Mouse (Mus musculus): ENCODE measurements around the gene Abca7.
"Not testable (repeated sequence)": the region's sequence is repeated elsewhere in the genome, so short reads cannot be mapped to it uniquely, and the experiment has no call there.

The Abca7 gene

GRCm38 (mm10) chr10:80045766-80046165 is 49.5 kb downstream of the Abca7 start:
- no peak for DNase-seq (ENCODE audit: low spot score in 2 of 2)

GRCm38 (mm10) chr10:80047041-80047565 is 50.8 kb downstream of the Abca7 start, which contains the start of gene Gpx4:
Gene Gpx4 (plus strand): TSS chr10:80047166.
- no peak for DNase-seq (ENCODE audit: low spot score in 2 of 2)

GRCm38 (mm10) chr10:80048396-80048795 is 52.1 kb downstream of the Abca7 start:
- DNase-seq (ENCODE audit: low spot score in 2 of 2) = no peak

GRCm38 (mm10) chr10:80048834-80049233 is 52.5 kb downstream of the Abca7 start:
- DNase-seq (ENCODE audit: low spot score in 2 of 2) = no peak

GRCm38 (mm10) chr10:80050244-80050643 is 54.0 kb downstream of the Abca7 start:
- no peak for DNase-seq (ENCODE audit: low spot score in 2 of 2)

- DNase-seq (ENCODE audit: low spot score in 2 of 2) = no peak
Observed at GRCm38 (mm10) chr10:80050885-80051617, 54.8 kb downstream of the Abca7 start.

GRCm38 (mm10) chr10:80051618-80052373 is 55.5 kb downstream of the Abca7 start:
- DNase-seq (ENCODE audit: low spot score in 2 of 2) = no peak

GRCm38 (mm10) chr10:80052374-80052764 is 56.1 kb downstream of the Abca7 start:
- no peak for DNase-seq (ENCODE audit: low spot score in 2 of 2)

- DNase-seq (ENCODE audit: low spot score in 2 of 2) = peak; percentile 100
Observed at GRCm38 (mm10) chr10:80053259-80053780, 57.0 kb downstream of the Abca7 start.

- DNase-seq (ENCODE audit: low spot score in 2 of 2) = peak in 1 of 2 experiments; percentile 69
Observed at GRCm38 (mm10) chr10:80053831-80054815, 57.8 kb downstream of the Abca7 start.

GRCm38 (mm10) chr10:80054911-80055310 is 58.6 kb downstream of the Abca7 start:
- not testable (repeated sequence) for DNase-seq (ENCODE audit: low spot score in 2 of 2)

GRCm38 (mm10) chr10:80055364-80055763 is 59.1 kb downstream of the Abca7 start:
- no peak for DNase-seq (ENCODE audit: low spot score in 2 of 2)

GRCm38 (mm10) chr10:80055891-80056290 is 59.6 kb downstream of the Abca7 start:
- DNase-seq (ENCODE audit: low spot score in 2 of 2) = no peak

- DNase-seq (ENCODE audit: low spot score in 2 of 2) = no peak
Observed at GRCm38 (mm10) chr10:80056506-80056905, 60.2 kb downstream of the Abca7 start.

- no peak for DNase-seq (ENCODE audit: low spot score in 2 of 2)
Observed at GRCm38 (mm10) chr10:80056976-80057682, 60.8 kb downstream of the Abca7 start.

GRCm38 (mm10) chr10:80057683-80058326 is 61.5 kb downstream of the Abca7 start:
- no peak for DNase-seq (ENCODE audit: low spot score in 2 of 2)

GRCm38 (mm10) chr10:80063104-80063503 is 66.8 kb downstream of the Abca7 start:
- DNase-seq (ENCODE audit: low spot score in 2 of 2) = no peak

GRCm38 (mm10) chr10:80063877-80064650 is 67.8 kb downstream of the Abca7 start:
- DNase-seq (ENCODE audit: low spot score in 2 of 2) = no peak
